Mouse (Mus musculus): ENCODE results near the gene Lpin1.

The Lpin1 gene

GRCm38 (mm10) chr12:16577665-16578233, 33.0 kb downstream of the Lpin1 start:
- DNase-seq (ENCODE audit: low spot score in 2 of 2): no peak

DNA sequence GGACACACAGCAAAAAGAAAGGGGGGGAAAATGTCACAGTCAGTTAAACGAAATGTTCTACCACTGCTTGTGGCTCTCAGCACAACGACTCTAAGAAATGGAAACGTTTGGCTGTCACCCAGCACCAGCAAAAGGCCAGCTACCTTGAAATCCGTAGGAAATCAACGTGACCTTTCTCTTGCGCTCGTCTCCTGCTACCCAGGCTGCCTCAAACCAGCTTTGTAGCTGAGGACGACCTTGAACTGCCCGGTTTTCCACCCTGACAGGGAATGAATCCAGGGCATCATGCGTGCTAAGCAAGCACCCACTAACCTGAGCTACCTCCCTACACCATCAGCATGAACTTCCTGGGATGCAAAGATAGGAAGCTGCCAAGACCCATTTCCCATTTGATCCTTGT, 39.5 kb downstream of the Lpin1 start:
- DNase-seq (ENCODE audit: low spot score in 2 of 2): no peak

GRCm38 (mm10) chr12:16570371-16571060, 40.2 kb downstream of the Lpin1 start:
- DNase-seq (ENCODE audit: low spot score in 2 of 2): no peak

DNA sequence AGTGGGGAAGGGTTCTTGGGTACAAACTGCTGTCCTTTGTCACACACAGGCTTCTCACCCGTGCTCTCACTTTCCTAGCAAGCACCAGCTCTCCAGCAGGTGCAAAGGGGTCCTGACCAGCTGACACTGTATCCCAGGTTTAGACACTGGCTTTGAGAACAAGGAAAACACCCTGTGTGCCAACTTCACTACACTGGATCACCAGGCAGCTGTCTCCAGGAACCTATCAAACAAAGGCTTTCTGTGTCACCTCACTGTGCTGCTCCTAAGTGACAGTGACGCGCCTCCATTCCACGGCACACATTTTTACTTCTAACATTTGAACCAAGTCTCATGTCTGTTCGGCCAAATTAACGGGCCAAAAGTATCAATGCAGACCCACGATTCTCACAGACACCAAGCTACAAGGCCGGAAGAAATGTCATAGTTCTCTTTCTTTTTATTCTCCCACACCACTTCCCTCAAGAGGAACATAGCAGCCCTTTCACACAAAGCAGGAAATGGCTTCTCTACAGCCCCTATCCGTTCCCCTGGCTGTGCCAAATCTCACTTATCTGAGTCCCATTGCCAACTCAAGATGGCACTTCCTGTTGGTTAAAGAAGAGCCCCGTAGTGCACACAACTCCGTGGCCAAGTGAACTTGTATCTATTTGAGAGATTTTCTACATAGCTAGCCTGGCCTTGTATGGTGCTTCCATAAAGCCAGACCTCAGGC, 41.7 kb downstream of the Lpin1 start:
- peak; percentile 41 to 42 for DNase-seq (ENCODE audit: low spot score in 2 of 2)

- peak; percentile 66 to 71 for DNase-seq (ENCODE audit: low spot score in 2 of 2)
Measured at GRCm38 (mm10) chr12:16568496-16568895, 42.3 kb downstream of the Lpin1 start.

DNA sequence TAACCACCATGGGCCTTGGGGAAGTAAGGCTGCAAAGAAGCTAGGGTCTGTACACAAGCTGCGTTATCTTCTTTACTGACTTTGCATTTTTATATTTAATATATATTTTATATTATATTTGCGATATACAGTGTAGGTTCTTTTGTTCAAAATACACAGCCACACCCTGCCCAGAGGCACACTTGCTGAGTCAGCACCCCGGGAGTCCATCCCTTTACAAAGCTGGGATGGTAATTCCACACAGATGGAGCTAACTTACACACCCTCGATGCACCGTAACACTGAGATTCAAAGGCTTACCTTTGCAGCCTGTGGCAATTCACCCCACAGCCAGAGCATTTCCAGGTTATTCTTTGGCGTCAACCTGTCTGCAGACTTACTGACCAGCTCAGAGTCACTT, 42.7 kb downstream of the Lpin1 start:
- DNase-seq (ENCODE audit: low spot score in 2 of 2): no peak

DNA sequence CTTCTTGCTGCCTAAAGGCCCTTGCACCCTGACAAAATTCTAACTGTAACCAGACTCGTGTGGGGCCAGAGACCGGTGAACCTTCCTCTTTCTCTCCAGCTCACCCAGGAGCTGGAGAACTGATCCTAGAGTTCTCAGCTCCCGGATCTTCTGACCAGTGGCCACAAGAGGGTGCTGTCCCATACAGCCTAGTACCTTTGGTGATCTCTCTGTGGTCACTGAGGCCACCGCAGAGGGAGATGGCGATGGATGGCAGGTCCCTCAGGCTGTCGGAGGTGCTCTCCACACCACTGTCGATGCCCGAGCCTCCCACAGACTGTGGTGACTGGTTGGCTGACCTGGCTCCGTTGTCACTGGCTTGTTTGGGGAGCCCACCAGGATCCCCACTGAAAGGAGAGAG, 47.3 kb downstream of the Lpin1 start:
- no peak for DNase-seq (ENCODE audit: low spot score in 2 of 2)

DNA sequence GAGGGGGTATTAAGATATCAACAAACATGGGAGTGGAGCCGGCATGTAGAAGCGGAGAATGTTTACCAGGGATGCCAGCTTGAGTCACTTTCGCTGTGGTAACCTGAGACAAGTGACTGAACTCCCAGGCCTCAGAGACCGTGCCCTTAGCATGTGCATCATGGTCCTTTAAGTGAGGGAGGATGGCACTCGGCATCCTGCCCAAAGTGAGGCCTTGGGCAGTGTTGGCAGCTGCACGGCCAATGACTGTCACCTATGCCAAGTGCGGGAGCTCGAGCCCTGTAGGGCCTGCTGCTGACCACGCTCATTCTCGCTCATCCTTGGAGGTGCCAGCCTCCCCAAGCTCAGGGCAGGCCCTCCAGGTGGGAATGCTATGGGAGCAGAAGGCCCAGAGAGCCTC, 48.1 kb downstream of the Lpin1 start:
- no peak for DNase-seq (ENCODE audit: low spot score in 2 of 2)

- no peak for DNase-seq (ENCODE audit: low spot score in 2 of 2)
Measured at GRCm38 (mm10) chr12:16562181-16562580, 48.6 kb downstream of the Lpin1 start.

GRCm38 (mm10) chr12:16557271-16557670, 53.5 kb downstream of the Lpin1 start:
- DNase-seq (ENCODE audit: low spot score in 2 of 2): no peak

DNA sequence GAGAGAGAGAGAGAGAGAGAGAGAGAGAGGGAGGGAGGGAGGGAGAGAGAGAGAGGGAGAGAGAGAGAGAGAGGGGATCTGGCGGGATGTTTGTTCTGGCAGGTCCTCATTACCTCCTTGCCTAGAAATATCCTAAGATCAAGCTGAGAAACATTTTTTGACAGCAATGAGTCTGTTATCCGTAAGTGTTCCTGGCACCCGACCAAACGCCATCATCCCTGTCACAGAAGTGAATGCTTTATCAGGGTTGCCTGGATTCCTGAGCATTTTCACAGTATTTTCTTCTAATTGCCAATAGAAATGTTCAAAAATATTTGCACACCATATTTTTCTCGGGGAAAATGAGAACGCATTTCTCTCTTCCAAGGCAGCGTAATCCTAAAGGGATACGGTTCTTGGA, 56.6 kb downstream of the Lpin1 start:
- no peak for DNase-seq (ENCODE audit: low spot score in 2 of 2)

DNA sequence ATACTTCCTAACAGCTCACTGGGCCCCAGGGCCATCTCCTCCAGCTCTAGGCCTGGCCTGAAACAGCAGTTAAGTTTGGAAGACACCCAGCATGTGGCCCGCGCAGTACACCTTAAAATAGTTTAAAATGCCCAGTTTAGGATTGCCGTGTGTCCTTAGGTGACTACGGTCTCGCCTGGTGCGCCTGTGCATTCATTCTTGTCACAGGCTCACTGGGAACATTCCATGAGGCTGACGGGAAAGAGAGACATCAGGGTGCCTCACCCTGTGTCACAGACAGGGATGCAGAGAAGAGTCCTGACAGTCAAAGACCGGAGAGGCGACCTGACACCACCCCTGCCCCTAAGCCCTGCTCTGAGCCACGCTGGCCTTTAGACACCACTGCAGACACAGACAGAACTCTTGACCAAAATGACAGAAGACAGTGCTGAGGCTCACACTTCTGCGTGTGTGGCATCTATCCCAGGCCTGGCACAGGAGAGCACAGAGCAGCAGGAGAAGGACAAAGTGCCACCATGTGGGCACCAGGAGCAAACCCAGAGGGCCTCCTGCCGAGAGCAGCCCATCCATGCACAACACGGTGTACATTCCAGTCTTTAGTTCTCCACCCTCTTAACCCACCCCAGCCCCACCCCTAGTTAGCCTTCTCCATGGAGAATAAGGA, 58.5 kb downstream of the Lpin1 start:
- no peak for DNase-seq (ENCODE audit: low spot score in 2 of 2)

DNA sequence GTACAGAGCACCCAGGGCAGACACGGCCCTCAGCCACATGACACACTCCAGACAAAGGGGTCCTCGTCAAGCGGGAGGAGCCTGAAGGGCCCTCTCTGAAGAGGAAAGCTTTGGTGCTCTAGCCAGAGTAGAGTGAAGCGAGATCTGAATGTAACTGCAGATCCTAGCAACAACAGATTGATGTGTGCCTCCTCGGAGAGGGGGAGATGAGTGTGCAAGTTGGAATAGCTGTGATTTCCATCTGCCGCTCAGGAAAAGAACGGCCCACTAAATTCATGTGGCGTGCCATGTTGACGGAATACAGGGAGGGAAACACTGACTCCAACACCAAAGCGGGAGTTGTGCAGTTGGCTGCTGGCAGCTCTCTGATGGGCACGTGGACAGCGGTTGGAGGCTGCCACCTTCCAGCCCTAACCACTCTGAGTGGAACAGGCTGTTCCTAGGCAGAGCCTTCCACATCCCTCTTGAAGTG, 59.7 kb downstream of the Lpin1 start:
- DNase-seq (ENCODE audit: low spot score in 2 of 2): no peak

DNA sequence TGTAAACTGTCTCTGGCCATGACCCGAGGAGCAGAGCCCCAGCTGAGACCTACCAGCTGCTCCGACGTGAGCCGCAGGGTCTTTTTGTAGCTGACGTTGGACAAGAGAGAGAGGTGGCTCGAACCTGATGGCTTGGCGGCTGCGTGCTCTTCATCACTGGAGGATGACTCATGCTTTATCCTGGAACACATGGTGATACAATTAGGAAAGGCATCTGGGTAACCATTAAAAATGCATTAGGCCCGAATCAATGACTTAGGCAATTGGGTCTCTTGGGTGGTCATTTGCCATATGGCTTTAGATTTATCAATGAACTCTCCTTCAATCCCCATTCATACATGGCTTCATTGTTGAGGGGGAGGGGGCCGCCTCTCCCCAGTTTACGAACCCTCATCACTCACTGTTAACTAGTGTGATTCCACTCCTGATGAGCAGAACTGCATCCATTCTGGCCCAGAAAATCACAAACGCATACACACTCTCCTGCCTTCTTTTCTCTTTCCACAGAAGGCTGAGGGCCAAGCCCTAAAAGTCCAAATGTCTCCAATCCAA, 61.9 kb downstream of the Lpin1 start:
- no peak for DNase-seq (ENCODE audit: low spot score in 2 of 2)

GRCm38 (mm10) chr12:16541606-16542005, 69.2 kb downstream of the Lpin1 start:
- no peak for DNase-seq (ENCODE audit: low spot score in 2 of 2)

GRCm38 (mm10) chr12:16540712-16541111, 70.1 kb downstream of the Lpin1 start:
- DNase-seq (ENCODE audit: low spot score in 2 of 2): no peak

- DNase-seq (ENCODE audit: low spot score in 2 of 2): no peak
Measured at GRCm38 (mm10) chr12:16539965-16540661, 70.7 kb downstream of the Lpin1 start.

GRCm38 (mm10) chr12:16533331-16533828, 77.4 kb downstream of the Lpin1 start:
- DNase-seq (ENCODE audit: low spot score in 2 of 2): peak; percentile 72 to 75

- DNase-seq (ENCODE audit: low spot score in 2 of 2): no peak
Measured at GRCm38 (mm10) chr12:16532860-16533230, 77.9 kb downstream of the Lpin1 start.

GRCm38 (mm10) chr12:16531956-16532859, 78.6 kb downstream of the Lpin1 start:
- peak; percentile 84 for DNase-seq (ENCODE audit: low spot score in 2 of 2)
